Mouse (Mus musculus): ENCODE data around the gene Tnfrsf1a. TPM values are rescaled to one million over a fixed set of nuclear protein-coding genes. Genes with fewer than 3 reads are reported as not detected.

The Tnfrsf1a gene
- polyA plus RNA-seq, 1 experiment from 2014 or later, result 19.0 TPM

- WGBS, result 89% methylated on average over 1 of the region's 1 CpGs
- H3K27me3 ChIP-seq (ENCODE audit: control insufficient read depth, insufficient read depth, low read length), result peaks cover 28% of the 10 kb centered on the region
- 0 out of 2 replicates have a peak, but pooled peaks have one; percentile 14 for ATAC-seq (ENCODE audit: low FRiP score)
- H3K9me3 ChIP-seq (ENCODE audit: control insufficient read depth, low read length), result no peaks in the 10 kb centered on the region
- no peaks in the 10 kb centered on the region for H3K36me3 ChIP-seq (ENCODE audit: control insufficient read depth, insufficient read depth, low read length)
- H3K4me2 ChIP-seq, result no peak within 1 kb of the TSS
- peak; percentile 60 for DNase-seq (ENCODE audit: low spot score, missing footprints)
- no peaks in the 10 kb centered on the region for H3K4me1 ChIP-seq (ENCODE audit: control insufficient read depth, insufficient read depth, low read length)
- H3K4me3 ChIP-seq (ENCODE audit: low read depth, low read length), result no peak within 1 kb of the TSS
- no peak within 1 kb of the TSS for H3K27ac ChIP-seq (ENCODE audit: low read depth, low read length)
- no peak within 1 kb of the TSS for H3K9ac ChIP-seq (ENCODE audit: low read length)
Measured at GRCm38 (mm10) chr6:125320323-125320722, 28.8 kb upstream of the Tnfrsf1a start, which contains the start of gene Scnn1a. Scnn1a (plus strand) TSS chr6:125320659.

GRCm38 (mm10) chr6:125321114-125321855 is 27.9 kb upstream of the Tnfrsf1a start:
- H3K36me3 ChIP-seq (ENCODE audit: control insufficient read depth, insufficient read depth, low read length), result no peaks in the 10 kb centered on the region
- no peak overlapping the region for H3K27ac ChIP-seq (ENCODE audit: low read depth, low read length)
- H3K4me1 ChIP-seq (ENCODE audit: control insufficient read depth, insufficient read depth, low read length), result no peaks in the 10 kb centered on the region
- H3K9ac ChIP-seq (ENCODE audit: low read length), result no peak overlapping the region
- peaks cover 28% of the 10 kb centered on the region for H3K27me3 ChIP-seq (ENCODE audit: control insufficient read depth, insufficient read depth, low read length)
- ATAC-seq (ENCODE audit: low FRiP score) (no peak), DNase-seq (ENCODE audit: low spot score, missing footprints) (peak; percentile 85)
- no peaks in the 10 kb centered on the region for H3K9me3 ChIP-seq (ENCODE audit: control insufficient read depth, low read length)
- H3K4me3 ChIP-seq (ENCODE audit: low read depth, low read length), result no peak overlapping the region
- H3K4me2 ChIP-seq, result no peak overlapping the region
- 6% methylated on average over 26 of the region's 26 CpGs for WGBS

- H3K27me3 ChIP-seq (ENCODE audit: control insufficient read depth, insufficient read depth, low read length), result peaks cover 28% of the 10 kb centered on the region
- no peak overlapping the region for H3K4me2 ChIP-seq
- H3K36me3 ChIP-seq (ENCODE audit: control insufficient read depth, insufficient read depth, low read length), result no peaks in the 10 kb centered on the region
- no peak for DNase-seq (ENCODE audit: low spot score, missing footprints)
- no peaks in the 10 kb centered on the region for H3K9me3 ChIP-seq (ENCODE audit: control insufficient read depth, low read length)
- no peaks in the 10 kb centered on the region for H3K4me1 ChIP-seq (ENCODE audit: control insufficient read depth, insufficient read depth, low read length)
- H3K4me3 ChIP-seq (ENCODE audit: low read depth, low read length), result no peak overlapping the region
- H3K9ac ChIP-seq (ENCODE audit: low read length), result no peak overlapping the region
- no peak overlapping the region for H3K27ac ChIP-seq (ENCODE audit: low read depth, low read length)
- no peak for ATAC-seq (ENCODE audit: low FRiP score)
- WGBS, result 67% methylated on average over 13 of the region's 13 CpGs
Measured at GRCm38 (mm10) chr6:125322794-125323193, 26.4 kb upstream of the Tnfrsf1a start.

- 52% methylated on average over 6 of the region's 6 CpGs for WGBS
- H3K4me3 ChIP-seq (ENCODE audit: low read depth, low read length), result no peak overlapping the region
- ATAC-seq (ENCODE audit: low FRiP score), result no peak
- peak; percentile 21 for DNase-seq (ENCODE audit: low spot score, missing footprints)
- H3K4me1 ChIP-seq (ENCODE audit: control insufficient read depth, insufficient read depth, low read length), result no peaks in the 10 kb centered on the region
- H3K36me3 ChIP-seq (ENCODE audit: control insufficient read depth, insufficient read depth, low read length), result no peaks in the 10 kb centered on the region
- no peak overlapping the region for H3K27ac ChIP-seq (ENCODE audit: low read depth, low read length)
- no peak overlapping the region for H3K4me2 ChIP-seq
- peaks cover 28% of the 10 kb centered on the region for H3K27me3 ChIP-seq (ENCODE audit: control insufficient read depth, insufficient read depth, low read length)
- no peaks in the 10 kb centered on the region for H3K9me3 ChIP-seq (ENCODE audit: control insufficient read depth, low read length)
- H3K9ac ChIP-seq (ENCODE audit: low read length), result no peak overlapping the region
Measured at GRCm38 (mm10) chr6:125323547-125323946, 25.6 kb upstream of the Tnfrsf1a start.

DNA sequence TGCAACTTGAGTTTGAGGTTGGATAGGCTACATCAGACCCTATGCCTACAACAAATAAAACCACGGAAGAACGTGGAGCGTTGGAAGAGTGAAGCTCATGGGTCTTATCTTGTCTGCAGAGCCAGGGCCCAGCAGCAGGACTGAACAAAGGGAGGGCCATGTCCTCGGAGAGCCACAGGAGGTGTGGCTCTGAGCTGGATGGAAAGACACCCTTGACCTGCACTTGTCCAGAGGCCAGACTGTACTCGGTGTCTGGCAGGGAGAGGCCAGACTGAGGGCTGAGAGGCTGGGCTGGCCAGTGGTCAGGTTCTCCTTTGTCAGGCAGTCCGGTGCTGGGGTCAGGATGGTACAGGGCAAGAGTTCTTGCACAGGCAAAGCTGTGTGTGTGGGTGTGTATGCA is 23.8 kb upstream of the Tnfrsf1a start:
- Histone ChIP-seq H3K36me3 (ENCODE audit: control insufficient read depth, insufficient read depth, low read length) (no peaks in the 10 kb centered on the region), H3K27me3 (ENCODE audit: control insufficient read depth, insufficient read depth, low read length) (peaks cover 22% of the 10 kb centered on the region), H3K27ac (ENCODE audit: low read depth, low read length) (no peak overlapping the region), H3K4me2 (no peak overlapping the region), H3K4me3 (ENCODE audit: low read depth, low read length) (no peak overlapping the region), H3K9me3 (ENCODE audit: control insufficient read depth, low read length) (no peaks in the 10 kb centered on the region), H3K9ac (ENCODE audit: low read length) (no peak overlapping the region), H3K4me1 (ENCODE audit: control insufficient read depth, insufficient read depth, low read length) (no peaks in the 10 kb centered on the region)
- DNase-seq (ENCODE audit: low spot score, missing footprints), result peak; percentile 28
- ATAC-seq (ENCODE audit: low FRiP score), result no peak
- WGBS, result 75% methylated on average over 6 of the region's 6 CpGs

GRCm38 (mm10) chr6:125328243-125328642 is 20.9 kb upstream of the Tnfrsf1a start:
- Histone ChIP-seq H3K27me3 (ENCODE audit: control insufficient read depth, insufficient read depth, low read length) (no peaks in the 10 kb centered on the region), H3K4me3 (ENCODE audit: low read depth, low read length) (no peak overlapping the region), H3K36me3 (ENCODE audit: control insufficient read depth, insufficient read depth, low read length) (no peaks in the 10 kb centered on the region), H3K4me1 (ENCODE audit: control insufficient read depth, insufficient read depth, low read length) (no peaks in the 10 kb centered on the region), H3K9me3 (ENCODE audit: control insufficient read depth, low read length) (no peaks in the 10 kb centered on the region), H3K9ac (ENCODE audit: low read length) (no peak overlapping the region), H3K4me2 (no peak overlapping the region), H3K27ac (ENCODE audit: low read depth, low read length) (no peak overlapping the region)
- DNase-seq (ENCODE audit: low spot score, missing footprints), result peak; percentile 72
- no peak for ATAC-seq (ENCODE audit: low FRiP score)
- 72% methylated on average over 5 of the region's 5 CpGs for WGBS

GRCm38 (mm10) chr6:125330626-125331326 is 18.4 kb upstream of the Tnfrsf1a start:
- ATAC-seq (ENCODE audit: low FRiP score), result peak; percentile 95
- Histone ChIP-seq H3K9ac (ENCODE audit: low read length) (peak overlapping the region; percentile 64), H3K4me1 (ENCODE audit: control insufficient read depth, insufficient read depth, low read length) (no peaks in the 10 kb centered on the region), H3K4me3 (ENCODE audit: low read depth, low read length) (peak overlapping the region; percentile 45), H3K4me2 (peak overlapping the region; percentile 86), H3K27ac (ENCODE audit: low read depth, low read length) (no peak overlapping the region), H3K27me3 (ENCODE audit: control insufficient read depth, insufficient read depth, low read length) (no peaks in the 10 kb centered on the region), H3K9me3 (ENCODE audit: control insufficient read depth, low read length) (no peaks in the 10 kb centered on the region), H3K36me3 (ENCODE audit: control insufficient read depth, insufficient read depth, low read length) (no peaks in the 10 kb centered on the region)
- WGBS, result 1% methylated on average over 39 of the region's 39 CpGs
- peak; percentile 95 for DNase-seq (ENCODE audit: low spot score, missing footprints)

- H3K4me2 ChIP-seq, result no peak overlapping the region
- no peak overlapping the region for H3K9ac ChIP-seq (ENCODE audit: low read length)
- H3K36me3 ChIP-seq (ENCODE audit: control insufficient read depth, insufficient read depth, low read length), result no peaks in the 10 kb centered on the region
- DNase-seq (ENCODE audit: low spot score, missing footprints) (no peak), ATAC-seq (ENCODE audit: low FRiP score) (no peak)
- H3K9me3 ChIP-seq (ENCODE audit: control insufficient read depth, low read length), result no peaks in the 10 kb centered on the region
- no peaks in the 10 kb centered on the region for H3K27me3 ChIP-seq (ENCODE audit: control insufficient read depth, insufficient read depth, low read length)
- H3K4me3 ChIP-seq (ENCODE audit: low read depth, low read length), result no peak overlapping the region
- 71% methylated on average over 14 of the region's 14 CpGs for WGBS
- no peaks in the 10 kb centered on the region for H3K4me1 ChIP-seq (ENCODE audit: control insufficient read depth, insufficient read depth, low read length)
- H3K27ac ChIP-seq (ENCODE audit: low read depth, low read length), result no peak overlapping the region
Measured at GRCm38 (mm10) chr6:125333112-125333899, 15.9 kb upstream of the Tnfrsf1a start.
